Mouse (Mus musculus) urinary bladder, adult 2 months (tissue): ENCODE measurements around the gene Ino80d. TPM values are rescaled to one million over a fixed set of nuclear protein-coding genes. Genes with fewer than 3 reads are reported as not detected.

ENCODE experiments used
- DNase-seq: peaks from one replicate; pipeline ENCODE4 v3.0.0; 2022; ENCODE audit warnings: low spot score
- polyA plus RNA-seq: library from polyadenylated mRNA; depleted of rRNA; stranded (reverse); fragments of >200 nt; gene quantifications from 2 replicates; pipeline ENCODE4 v1.2.3, GENCODE M21; 2012

The Ino80d gene
- polyA plus RNA-seq, 1 experiment = 7.6 TPM

DNA sequence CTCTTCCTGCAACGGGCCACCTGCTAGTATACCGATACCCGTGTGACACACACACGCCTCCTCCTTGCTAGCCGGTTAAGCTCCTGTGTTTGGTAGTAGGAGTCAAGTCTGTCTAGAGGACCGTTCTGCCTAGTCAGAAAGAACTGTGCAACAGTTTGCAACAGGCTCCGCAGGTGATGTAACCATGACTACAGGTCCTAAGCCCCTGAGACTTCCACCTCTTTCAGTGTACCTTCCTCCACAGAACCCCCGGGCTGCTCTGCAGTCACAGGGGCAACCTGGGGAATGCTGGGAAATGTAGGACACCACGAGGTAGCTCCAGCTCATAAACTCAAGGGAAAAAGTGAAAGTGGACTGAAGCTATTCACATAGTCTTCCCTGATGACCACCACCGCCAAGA, 123.4 kb downstream of the Ino80d start:
- DNase-seq = no peak

DNA sequence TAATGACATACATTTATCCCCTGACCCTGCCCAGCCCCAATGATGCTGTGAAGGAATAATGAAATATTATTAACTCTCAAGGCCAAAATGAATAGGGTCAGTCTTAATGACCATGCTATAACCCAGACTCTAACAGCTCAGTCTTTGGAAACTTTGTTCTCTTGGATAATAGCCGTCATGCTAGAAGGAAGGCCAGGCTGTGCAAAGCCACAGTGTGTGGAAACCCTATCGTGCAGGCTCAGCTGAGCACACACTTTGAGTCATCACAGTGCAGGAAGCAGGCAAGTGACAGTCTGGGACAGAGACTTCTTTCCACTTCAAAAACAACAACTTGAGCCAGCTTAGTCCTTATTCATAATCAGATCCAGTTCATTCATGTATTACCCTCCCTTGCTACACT, 126.9 kb downstream of the Ino80d start:
- DNase-seq = no peak

DNA sequence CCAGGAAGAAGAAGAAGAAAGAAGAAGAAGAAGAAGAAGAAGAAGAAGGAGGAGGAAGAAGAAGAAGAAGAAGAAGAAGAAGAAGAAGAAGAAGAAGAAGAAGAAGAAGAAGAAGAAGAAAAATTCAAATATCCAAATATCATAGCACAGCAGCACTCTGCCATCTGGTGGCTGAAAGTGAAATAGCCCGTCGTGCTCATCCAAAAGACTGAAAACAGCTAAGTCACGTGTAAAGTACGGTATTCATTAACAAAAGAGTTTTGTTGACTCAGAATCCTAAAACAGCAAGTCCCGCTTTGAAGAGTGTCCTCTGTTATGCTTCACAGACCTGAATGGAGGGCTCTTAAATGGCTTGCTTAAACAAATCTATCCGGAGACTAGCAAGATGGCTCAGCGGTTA, 128.2 kb downstream of the Ino80d start:
- no peak for DNase-seq

DNA sequence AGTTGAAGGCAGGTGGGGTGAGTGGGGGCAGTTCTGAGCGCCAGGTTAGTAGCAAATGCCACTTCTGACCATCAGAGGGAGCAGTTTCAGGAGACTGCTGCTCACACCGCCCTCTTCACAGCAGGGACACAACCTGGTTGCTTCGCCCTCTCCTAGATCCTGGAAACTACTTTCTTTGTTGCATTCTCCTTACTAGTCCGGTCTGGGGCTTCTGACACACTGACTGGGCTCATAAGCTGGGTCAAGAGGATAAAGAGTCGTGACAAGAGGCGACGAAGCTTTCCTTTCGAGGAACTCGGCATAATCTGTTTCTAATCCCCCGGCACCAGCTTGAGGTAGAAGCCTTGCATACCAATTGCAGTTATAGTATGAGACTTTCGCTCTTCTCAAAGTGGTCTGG, 129.9 kb downstream of the Ino80d start:
- DNase-seq = peak; percentile 33

DNA sequence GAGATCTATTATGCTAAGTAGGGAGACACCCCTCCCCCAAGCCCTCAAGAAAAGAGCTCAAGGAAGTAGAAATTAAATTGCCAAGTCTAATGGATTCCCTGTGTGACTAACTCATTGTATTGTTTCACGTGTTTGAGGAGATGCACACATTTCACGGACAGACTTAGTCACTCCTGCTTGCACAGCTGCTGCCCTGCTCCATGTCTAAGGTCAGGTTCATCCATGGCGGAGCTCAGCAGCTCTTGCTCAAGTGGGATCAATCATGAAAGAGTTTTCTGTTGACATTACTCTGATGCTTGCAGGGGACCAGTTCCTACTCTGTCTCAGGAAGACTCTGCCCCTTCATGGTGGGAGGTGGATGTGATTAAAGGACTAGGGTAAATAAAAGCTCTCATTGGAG, 137.7 kb downstream of the Ino80d start:
- DNase-seq = no peak

DNA sequence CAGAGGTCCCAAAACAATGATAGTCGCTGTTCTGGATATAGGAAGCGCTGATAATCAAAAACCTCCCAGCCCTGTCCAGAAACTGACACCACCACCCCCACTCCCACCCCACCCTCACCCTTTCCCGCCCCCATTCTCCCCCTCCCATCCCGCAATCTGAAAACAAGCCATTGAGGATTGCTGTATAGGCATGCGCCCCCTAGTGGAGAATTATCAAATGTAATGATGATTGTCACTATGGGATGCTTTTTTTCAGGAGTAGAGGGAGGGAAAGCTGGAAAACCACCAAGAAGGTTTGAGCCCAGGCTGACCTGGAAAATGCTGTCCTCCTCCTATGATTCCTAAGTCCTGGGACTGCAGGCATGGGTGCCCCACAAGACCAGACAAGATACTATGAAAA, 147.6 kb downstream of the Ino80d start:
- DNase-seq = no peak

DNA sequence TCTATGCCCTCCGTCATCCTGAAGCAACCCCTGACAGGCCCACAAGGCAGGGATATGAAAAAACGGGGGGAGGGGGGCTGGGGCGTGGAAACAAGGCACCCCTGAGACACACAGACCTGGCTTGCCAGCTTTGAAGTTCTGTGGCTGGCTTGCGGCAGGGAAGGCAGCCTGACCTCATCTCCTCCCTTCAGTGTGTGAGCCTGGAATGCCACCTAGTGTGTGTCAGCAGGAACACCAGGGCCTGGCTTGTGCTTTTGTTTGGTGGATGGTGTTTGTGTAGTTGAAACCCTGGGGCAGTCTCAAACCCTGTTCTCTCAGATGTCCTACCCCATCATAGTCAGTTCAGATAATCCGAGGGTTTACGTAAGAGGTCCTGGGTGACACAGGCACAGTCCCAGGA, 150.2 kb downstream of the Ino80d start:
- DNase-seq = peak; percentile 37

DNA sequence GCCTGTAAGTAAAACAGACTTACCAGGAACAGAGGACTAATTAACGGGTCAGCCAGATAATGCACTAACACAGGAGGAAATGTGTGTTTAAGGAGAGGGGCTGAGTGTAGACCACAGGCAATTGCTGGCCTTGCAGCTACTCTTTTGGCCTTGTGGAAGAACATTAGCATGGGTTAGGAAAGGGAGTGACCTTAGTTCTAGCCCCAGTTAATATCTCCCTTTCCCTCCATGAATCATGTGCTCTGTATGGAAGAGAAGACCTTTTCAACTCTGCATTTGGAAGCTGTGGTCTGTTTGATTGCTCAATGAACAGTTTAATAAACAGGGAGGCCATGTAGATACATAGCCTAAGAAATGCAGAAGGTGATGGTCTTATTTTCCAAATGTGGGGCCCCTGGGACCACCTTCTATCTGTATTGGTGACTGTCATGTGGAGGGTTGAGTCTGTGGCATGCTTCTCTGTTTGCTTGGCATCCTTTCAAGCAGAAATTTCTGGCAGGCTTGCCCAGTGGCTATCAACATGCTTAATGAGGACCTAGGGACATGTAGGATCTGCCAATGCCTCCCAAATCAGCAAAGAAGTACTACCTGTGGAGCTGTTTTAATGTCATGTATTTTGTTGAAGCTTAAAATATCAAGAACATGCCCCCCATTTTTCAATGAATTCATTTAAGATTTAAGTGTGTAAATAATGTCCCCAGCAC, 157.4 kb downstream of the Ino80d start:
- no peak for DNase-seq

DNA sequence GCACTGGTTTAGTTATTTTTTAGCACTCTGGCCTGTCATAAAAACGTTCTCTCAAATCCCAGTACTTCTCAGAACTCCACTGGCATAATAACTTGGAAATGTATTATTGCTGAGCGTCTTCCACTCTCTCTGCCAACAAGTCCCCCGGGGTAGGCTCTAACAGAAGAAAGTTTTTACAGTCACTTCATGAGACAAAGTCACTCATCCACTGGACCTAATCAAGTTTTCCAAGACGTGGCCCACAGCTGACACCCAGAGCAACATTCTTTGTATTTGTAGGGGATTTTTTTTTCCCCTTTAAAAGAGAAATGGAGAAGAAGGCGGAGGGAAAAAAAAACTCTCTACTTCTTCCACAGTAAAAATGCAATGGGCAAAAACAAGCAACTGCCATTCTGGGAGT, 157.9 kb downstream of the Ino80d start:
- DNase-seq = no peak

DNA sequence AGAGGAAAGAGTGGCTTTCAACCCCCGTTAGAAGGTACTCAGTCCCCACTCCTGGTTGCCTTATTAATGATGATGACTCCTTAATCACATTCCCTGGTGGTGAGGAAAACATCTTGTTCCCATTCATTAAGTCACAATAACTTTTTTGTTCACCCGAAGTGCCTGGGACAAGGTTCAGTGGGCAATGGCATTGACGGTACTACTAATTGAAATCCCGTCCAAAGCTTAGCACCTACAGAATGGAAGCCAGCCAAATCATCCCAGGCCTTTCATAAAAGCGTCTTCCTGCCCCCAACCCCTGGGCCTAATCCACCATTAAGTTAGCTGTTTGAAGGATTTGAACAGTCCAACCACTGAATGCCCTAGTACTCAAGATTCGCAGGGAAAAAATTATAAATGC, 159.1 kb downstream of the Ino80d start:
- DNase-seq = no peak

DNA sequence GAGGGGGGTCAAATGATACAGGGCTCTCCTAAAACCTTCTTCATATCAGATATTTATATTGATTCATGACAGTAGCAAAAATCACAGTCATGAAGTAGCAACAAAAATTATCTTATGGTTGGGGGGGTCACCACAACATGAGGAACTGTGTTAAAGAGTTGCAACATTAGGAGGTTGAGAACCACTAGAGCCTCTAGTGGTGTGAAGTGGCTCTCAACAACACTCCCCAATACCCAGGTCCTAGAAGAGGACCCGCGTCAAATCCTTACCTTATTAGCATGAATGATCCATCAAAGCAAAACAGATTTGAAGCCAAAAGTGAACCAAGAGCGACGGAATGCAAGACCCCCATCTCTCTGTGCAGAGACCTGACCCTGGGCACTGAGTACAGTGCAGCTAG, 161.4 kb downstream of the Ino80d start:
- DNase-seq = no peak

DNA sequence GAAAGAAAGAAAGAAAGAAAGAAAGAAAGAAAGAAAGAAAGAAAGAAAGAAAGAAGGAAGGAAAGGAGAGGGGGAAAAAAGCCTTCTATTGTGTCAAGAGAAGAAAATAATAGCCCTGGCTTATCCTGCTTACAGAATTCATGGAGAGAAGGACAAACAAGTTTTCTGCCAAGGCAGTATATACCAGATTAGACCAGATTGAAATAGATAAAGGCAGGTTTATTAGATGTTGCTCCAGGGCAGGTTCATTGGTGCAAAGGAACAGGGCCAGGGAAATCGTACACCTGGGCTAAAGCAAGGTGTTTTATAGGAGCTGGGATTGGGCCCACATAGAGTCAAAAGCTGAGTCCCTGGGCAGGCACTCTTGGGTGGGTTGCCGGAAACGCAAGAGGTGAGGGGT, 162.1 kb downstream of the Ino80d start:
- DNase-seq = no peak

DNA sequence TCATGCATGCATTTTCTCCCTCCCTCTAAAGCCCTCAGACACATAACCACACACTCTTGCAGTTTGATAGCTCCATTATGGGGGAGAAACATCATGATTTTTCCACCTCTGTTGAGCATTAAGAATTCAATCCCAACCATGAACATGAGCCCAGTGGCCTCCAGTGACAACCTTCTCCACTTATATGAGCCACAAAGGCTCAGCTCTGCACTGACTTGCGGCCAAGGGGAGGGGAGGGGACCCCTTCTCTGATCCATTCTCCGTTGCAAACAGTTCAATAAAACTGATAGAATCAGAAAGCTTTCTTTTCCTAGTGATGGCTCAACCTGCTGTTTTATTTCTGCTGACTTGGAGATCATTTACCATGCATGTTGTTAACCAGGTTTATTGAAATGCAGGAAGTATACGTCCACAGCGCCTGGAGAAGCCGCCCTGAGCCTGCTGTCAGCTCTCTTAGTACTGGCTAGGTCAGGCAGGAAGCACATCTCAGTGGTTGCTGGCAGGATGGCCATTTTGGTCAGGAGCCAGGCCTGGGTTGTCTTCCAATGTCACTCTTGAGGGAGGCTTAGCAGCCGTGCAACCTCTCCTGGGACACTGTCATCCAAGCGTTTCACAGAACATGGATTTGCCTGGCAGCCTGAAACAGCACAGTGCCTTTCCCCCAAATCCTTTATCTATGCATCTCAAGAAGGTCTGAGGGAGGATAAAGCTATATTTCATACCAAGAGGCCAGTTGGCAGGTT, 163.2 kb downstream of the Ino80d start:
- no peak for DNase-seq

DNA sequence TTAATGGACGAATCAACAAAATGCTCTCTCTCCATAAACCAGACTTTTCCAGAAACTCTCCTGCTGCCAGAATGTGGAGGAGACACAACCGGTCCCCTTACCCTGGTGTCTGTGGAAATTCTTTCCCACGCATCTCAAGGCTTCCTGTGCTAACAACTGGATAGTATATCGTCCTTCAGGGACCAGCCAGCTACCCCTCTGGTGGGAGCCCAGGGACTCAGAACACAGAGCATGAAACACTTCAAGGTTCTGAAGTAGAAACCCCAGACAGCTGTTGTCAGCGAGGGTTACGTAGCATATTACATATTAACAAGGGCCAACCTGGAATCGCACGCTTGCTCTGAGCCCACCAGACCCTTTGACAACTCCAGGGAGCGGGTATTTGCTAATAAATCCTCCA, 163.9 kb downstream of the Ino80d start:
- DNase-seq = no peak

DNA sequence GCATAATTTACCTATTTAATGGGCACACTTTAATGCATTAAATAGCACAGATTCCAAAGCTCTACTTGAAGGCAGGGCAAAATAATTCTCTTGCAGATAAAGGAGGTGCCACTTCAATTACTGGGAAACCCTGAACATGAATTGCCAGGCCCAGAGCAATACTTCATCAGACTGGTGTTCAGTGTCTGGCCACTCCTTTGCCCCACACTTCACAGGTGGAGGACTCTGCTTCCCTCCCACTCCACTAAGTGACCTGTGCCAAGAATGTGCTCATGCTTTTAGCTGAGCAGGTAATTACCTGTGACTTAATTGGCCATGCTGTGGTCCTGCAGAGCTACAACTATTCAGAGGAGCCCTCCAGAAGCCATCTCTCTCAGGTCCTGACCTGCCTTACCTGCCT, 166.7 kb downstream of the Ino80d start:
- no peak for DNase-seq

DNA sequence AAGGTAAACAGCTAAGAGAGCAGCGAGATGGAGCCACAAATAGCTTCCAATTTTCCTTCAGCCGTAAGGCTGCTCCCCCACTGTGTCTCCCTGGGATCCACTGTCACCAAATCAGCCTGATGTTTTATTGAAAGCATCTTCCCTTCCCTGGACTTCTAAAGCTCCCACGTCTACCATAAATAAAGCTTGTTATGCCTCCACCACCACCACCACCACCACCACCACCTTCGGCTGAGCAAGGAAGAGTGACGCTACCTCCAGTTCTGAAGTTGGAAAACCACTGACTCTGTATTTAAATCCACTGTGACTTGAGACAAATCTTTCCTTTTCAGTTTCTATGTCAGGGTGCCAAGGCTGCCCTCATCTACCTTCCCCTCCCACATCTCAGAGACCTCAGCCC, 167.5 kb downstream of the Ino80d start:
- no peak for DNase-seq

DNA sequence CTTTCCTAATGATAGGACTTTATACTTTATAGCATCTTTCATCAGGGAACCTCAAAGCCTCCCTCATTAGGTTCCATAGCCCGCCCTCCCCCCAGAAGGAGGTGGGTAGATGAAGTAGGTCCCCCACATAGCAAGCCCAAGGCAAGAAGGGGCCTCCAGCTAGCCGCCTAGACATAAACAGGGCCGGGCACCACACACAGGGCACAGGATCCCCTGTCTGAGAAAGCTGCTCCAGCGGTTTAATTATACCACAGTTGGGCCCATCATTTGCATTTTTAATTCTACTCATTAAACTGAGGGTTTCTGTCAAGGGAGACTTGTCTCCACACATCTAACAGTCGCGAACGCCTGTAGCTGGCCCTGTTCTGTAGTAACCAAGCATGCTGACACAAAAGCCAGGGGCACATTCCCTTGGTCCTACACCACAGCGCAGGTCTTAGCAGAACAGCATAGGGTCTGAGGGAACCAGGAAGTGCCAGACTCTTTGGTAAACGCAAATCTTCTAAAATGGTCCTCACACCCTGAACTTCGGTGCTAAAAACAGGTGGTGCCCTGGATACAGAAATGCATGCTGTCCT, 179.6 kb downstream of the Ino80d start:
- DNase-seq = no peak

DNA sequence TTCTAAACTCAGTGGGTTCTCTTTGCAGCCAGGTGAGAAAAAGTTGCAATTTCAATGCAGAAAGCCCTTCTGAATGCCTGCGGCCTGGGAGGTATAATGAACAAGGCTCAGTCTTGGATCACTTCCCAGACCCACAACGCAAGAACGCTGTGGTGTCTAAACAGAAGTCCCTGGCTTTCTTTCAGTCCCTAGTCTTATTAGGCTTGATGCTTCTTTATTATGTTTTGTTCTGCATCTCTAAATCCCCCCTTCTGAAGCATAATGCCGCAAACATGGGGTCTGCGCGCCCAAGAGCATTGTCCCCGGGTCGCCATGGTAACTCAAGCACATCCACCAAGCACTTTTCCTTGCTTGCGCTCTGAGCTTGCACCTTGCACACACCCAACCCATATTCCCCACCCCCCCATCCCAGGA, 180.4 kb downstream of the Ino80d start:
- no peak for DNase-seq

DNA sequence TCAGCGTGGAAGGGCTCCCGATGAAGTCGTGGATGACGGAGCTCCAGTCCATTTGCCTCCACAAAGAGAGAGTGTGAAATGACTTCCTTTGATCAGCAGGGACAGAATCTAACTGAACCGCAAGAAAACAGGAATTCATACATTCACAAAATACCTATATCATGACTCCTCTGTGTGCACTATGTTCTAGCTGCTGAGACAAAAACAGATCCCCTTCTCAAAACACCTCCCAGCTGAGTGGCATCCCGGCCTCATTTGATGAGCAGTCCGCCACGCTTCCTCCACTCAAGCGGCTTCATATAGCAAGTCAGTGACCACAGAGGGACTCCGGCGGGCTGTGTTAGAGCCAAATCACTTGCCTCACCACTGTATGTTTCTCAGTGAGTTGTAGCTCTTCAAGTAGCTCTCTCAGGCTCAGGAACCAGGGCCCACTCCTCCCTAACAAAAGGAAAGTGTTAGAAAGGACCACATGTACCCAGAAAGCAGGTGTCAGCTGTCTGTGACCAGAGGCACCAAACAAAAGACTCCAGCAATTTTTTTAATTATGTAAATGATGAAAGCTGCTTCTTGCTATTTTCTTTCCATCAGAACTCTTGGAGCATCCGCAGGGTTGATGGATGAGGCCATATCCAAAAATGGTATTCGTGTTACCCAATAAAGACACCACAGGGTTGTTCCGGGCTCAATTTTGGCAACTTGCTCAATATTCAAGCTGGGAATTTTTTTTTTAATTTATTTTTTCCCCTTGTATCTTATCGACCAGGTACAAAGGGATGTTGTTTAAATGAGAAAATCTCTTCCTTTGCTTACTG, 181.0 kb downstream of the Ino80d start:
- DNase-seq = no peak

DNA sequence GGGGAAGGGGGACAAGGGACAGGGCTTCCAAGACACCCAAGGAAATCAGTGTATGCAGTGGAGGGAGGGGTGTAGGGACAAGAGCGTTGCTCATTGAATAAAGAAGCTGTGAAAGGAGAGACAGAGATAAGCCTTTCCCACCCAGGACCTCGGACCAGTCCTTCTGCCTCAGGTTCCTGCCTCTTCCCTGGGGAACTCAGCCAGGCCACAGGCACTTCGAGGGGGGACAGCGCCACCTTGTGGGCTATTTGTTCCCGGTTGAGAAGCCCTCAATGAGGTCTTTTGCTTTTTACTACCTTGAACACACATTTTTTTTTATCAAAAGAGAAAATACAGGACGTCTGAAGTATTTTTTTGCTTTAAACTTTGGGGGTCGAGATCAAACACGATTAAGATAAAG, 185.0 kb downstream of the Ino80d start:
- DNase-seq = peak; percentile 70

DNA sequence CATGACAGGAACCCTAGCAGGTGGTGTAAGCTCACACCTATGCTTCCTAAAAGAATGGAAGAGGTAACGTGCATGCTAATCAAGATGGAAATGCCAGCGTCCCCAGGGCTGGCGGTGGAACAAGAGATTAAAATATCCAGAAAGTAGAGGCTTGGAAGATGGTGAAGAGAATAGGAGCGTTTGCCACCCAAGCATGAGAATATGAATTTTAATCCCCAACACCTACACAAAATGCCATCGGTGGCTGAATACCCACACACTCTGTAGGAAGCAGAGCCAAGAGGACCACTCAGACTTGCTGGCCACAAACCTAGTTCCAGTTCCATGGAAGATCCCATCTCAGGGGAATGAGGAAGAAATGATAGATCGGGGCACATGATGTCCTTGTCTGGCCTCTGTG, 195.2 kb downstream of the Ino80d start:
- DNase-seq = no peak

DNA sequence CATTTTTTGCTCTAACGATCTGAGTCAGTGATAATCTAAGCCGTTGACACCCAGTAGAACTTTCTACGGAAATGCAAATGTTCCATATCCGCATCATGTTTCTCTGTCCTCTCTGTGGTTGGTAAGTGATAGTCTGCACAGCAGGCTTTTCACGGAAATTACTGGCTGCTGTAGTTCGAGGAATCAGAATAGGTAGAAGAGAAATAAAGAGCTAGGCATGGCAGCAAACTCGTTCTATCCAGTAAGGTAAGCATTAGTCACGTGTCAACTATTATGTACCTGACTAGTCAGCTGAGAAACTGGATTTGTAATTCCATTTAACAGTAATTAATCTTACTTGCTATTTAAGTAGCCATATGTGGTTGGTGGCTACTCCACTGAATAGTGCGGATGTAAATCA, 197.9 kb downstream of the Ino80d start:
- DNase-seq = no peak

DNA sequence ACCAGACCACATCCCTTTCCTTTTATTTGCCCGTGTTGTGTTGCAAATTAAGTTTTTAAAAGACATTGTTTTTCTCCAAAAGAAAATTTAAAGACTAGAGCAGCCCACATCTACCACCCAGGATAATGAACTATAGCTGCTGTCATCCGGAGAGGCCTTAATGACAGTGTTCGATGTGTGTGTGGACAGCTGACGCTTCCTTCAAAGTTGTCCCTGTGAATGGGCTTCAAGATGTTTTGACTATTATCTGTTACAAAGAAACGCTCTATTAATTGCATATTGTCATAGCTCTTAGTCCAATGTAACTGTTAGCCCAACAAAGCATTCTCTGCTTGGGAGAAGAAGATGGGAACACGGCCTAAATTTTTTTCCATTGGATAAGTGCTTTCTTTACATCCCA, 200.0 kb downstream of the Ino80d start:
- DNase-seq = no peak
